Mouse (Mus musculus): ENCODE results near the gene Kng2. TPM values are rescaled to one million over a fixed set of nuclear protein-coding genes. Genes with fewer than 3 reads are reported as not detected.
A peak's percentile ranks its signal among the peaks of the same experiment; 100 is the strongest.
"Not testable (repeated sequence)": the region's sequence is repeated elsewhere in the genome, so short reads cannot be mapped to it uniquely, and the experiment has no call there.

The Kng2 gene
- total RNA-seq, 1 experiment from 2014 or later: 8.1 TPM

DNA sequence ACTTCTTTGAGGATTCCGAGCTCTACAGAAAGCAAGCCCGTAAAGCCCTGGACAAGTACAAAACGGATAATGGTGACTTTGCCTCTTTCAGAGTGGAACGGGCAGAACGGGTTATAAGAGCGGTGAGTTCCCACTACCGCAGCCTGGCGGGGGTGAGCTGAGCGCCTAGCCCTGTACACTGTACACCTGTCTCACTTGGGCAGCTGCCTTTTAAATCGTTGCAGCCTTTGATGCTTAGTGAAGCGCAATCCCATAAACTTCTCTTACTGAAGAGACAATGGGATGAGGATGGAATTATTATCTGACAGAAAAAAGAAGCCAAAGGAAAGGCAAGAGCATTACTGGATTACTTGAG, 73.2 kb downstream of the Kng2 start:
- DNase-seq: no peak

DNA sequence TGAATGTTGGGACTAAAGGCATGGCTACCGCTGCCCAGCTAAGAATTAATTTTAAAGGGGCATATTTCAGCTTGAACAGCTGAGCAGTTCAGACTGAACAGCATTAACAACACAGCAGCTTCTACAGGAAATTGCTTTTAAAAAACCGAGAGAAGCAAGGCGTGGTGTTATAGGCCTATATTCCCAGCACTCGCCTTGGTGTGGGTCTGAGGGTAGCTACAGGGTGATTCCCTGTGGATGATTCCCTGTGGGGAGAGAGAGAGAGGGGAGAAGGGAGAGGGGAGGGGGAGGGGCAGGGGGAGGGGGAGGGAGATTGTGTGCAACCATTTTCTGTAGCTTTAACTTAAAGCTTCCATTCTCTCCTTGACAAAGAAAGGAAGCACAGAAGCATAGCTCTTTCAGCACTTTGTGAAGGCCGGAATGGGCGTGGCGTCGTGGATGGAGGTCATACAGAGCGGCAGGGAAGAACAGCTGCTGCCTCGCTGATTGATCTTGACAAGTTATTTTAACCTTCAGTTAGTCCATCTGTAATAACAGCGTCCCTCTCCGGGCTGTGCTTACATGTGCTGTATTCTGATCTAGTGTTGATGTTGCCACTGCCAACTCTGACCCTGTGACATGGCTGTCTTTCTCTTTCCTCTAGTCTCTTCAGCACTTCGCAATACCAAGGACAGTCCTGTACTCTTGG, 73.7 kb downstream of the Kng2 start:
- peak; percentile 58 for DNase-seq

DNA sequence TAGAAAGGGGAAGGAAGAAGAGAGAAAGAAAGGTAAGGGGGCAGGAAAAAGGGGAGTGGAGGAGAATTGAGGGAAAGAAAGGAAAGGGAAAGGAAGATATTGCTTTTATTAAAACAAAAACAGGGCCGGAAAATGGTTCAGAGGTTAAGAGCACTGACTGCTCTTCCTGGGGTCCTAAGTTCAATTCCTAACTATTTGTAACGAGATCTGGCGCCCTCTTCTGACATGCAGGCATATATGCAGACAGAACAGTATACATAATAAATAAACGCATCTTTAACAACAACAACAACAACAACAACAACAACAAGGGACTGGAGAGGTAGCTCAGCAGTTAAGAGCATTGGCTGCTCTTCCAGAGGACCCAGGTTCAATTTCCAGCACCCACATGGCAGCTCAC, 76.2 kb downstream of the Kng2 start:
- DNase-seq: no peak

- no peak for DNase-seq
Observed at GRCm38 (mm10) chr16:22950840-22951395, 78.4 kb downstream of the Kng2 start, which contains the start of gene Hrg. Hrg (plus strand) TSS chr16:22951072.

GRCm38 (mm10) chr16:22947371-22947770, 81.9 kb downstream of the Kng2 start:
- no peak for DNase-seq

GRCm38 (mm10) chr16:22941825-22942476, 87.3 kb downstream of the Kng2 start:
- DNase-seq: not testable (repeated sequence)

GRCm38 (mm10) chr16:22939120-22939695, 90.1 kb downstream of the Kng2 start:
- no peak for DNase-seq

GRCm38 (mm10) chr16:22938541-22938940, 90.7 kb downstream of the Kng2 start:
- DNase-seq: no peak

GRCm38 (mm10) chr16:22937631-22938030, 91.7 kb downstream of the Kng2 start:
- DNase-seq: no peak

Other genes starting within 250 kb of the Kng2 start
- not detected in 2 replicates for gene Crygs, start 217.9 kb downstream of the Kng2 start, total RNA-seq (2021)
- gene Tbccd1, start 171.8 kb downstream of the Kng2 start, total RNA-seq (2021): 16.4 and 23.6 TPM in 2 replicates
- gene Dnajb11, start 171.6 kb downstream of the Kng2 start, total RNA-seq (2021): 71.4 and 71.9 TPM in 2 replicates
- gene Ahsg, start 138.2 kb downstream of the Kng2 start, total RNA-seq (2021): 1.6 and 132 TPM in 2 replicates
- 78.1 and 82.3 TPM in 2 replicates for gene Fetub, start 111.1 kb downstream of the Kng2 start, total RNA-seq (2021)
- 0.97 and 12.6 TPM in 2 replicates for gene Hrg, start 78.4 kb downstream of the Kng2 start, total RNA-seq (2021)
- 0.24 and 13.8 TPM in 2 replicates for gene Kng1, start 28.4 kb upstream of the Kng2 start, total RNA-seq (2021)
- gene Eif4a2, start 78.0 kb upstream of the Kng2 start, total RNA-seq (2021): 464 and 587 TPM in 2 replicates
- gene Rfc4, start 98.3 kb upstream of the Kng2 start, total RNA-seq (2021): 9.9 and 10.4 TPM in 2 replicates
- gene Adipoq, start 117.1 kb upstream of the Kng2 start, total RNA-seq (2021): 138 and 160 TPM in 2 replicates
- gene St6gal1, start 195.3 kb upstream of the Kng2 start, total RNA-seq (2021): 48.4 and 50.5 TPM in 2 replicates